Mouse (Mus musculus) lung, embryonic 16.5 days (tissue): ENCODE data around the gene Pex16. TPM values are rescaled to one million over a fixed set of nuclear protein-coding genes. Genes with fewer than 3 reads are reported as not detected.
A peak's percentile ranks its signal among the peaks of the same experiment; 100 is the strongest.

Experiments
- ATAC-seq: fragments of 200-750 bp; cut with Nextera tagmentation; 2 replicates; pipeline ENCODE4 v1.8.0; 2017; ENCODE audit warnings: low read depth, mild to moderate bottlenecking, moderate library complexity
- H3K27ac ChIP-seq: fragments of 300-500 bp; sonication (generic); 2 replicates; pipeline ENCODE4 v1.5.1; 2014; ENCODE audit warnings: mild to moderate bottlenecking, control low read depth, low read length
- H3K27me3 ChIP-seq: fragments of 300-500 bp; sonication (generic); 2 replicates; pipeline ENCODE4 v1.6.1; 2014; ENCODE audit warnings: low read depth, low read length, mixed read lengths; ENCODE audit not compliant: control insufficient read depth, insufficient read depth
- H3K36me3 ChIP-seq: fragments of 300-500 bp; sonication (generic); 2 replicates; pipeline ENCODE4 v1.6.1; 2014; ENCODE audit warnings: low read length; ENCODE audit not compliant: control insufficient read depth, insufficient read depth
- H3K4me1 ChIP-seq: fragments of 300-500 bp; sonication (generic); replicated peaks from 2 replicates; pipeline ENCODE4 v1.6.1; 2014; ENCODE audit warnings: low read length, mixed read lengths; ENCODE audit not compliant: control insufficient read depth, insufficient read depth
- H3K4me2 ChIP-seq: fragments of 300-500 bp; sonication (generic); 2 replicates; pipeline ENCODE4 v1.6.1; 2014; ENCODE audit warnings: low read depth, low read length, control low read depth
- H3K4me3 ChIP-seq: fragments of 300-500 bp; sonication (generic); 2 replicates; pipeline ENCODE4 v1.5.1; 2014; ENCODE audit warnings: mild to moderate bottlenecking, low read length, control low read depth
- H3K9ac ChIP-seq: fragments of 300-500 bp; sonication (generic); 2 replicates; pipeline ENCODE4 v1.6.1; 2014; ENCODE audit warnings: low read length, control low read depth
- H3K9me3 ChIP-seq: fragments of 300-500 bp; sonication (generic); 2 replicates; pipeline ENCODE4 v1.6.1; 2016; ENCODE audit warnings: low read length; ENCODE audit not compliant: control insufficient read depth
- WGBS: fragments of 180-500 bp; shearing (Covaris S2); extraction: QIAGEN DNeasy Blood & Tissue Kit; methylation state at CpG from one replicate; pipeline ENCODE4 v1.1.7; 2014; 5-methylcytosine and 5-hydroxymethylcytosine counted together
- polyA plus RNA-seq: library from polyadenylated mRNA; unstranded; fragments of >200 nt; fragmentation: Nextera tagmentation; extraction: Ambion mirVana; gene quantifications from 2 replicates; pipeline ENCODE4 v1.2.1, GENCODE M21; 2015

Pex16 gene
- polyA plus RNA-seq, 1 experiment from 2014 or later: 22.0 TPM

DNA sequence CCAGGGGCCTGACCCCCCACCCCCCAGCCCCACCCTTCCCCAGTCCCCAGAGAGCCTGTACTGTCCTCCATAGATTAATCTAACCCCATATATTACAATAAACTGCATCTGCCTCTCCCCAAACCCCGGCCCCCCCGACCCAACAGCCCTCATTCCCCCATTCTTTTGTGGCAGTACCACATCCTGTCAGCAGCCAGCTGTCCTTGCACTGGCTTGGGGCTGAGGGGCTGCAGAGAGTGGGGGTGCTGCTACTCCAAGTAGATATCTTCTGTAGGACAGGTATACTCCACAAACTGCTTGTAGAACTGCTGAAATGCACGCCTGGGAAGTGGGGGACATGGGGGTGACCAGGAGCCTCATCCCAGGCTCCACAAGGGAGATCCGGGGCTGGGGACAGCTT lies 9.6 kb downstream of the Pex16 start:
- 72% methylated on average over 4 of the region's 4 CpGs for WGBS

GRCm38 (mm10) chr2:92385113-92386051 lies 10.9 kb downstream of the Pex16 start:
- Histone ChIP-seq H3K36me3 (peaks cover 13% of the 10 kb centered on the region), H3K27ac (no peak overlapping the region), H3K9ac (no peak overlapping the region), H3K4me3 (no peak overlapping the region), H3K4me2 (no peak overlapping the region), H3K9me3 (no peaks in the 10 kb centered on the region), H3K4me1 (peaks cover 15% of the 10 kb centered on the region), H3K27me3 (no peaks in the 10 kb centered on the region)
- ATAC-seq: no peak
- WGBS: 77% methylated on average over 22 of the region's 22 CpGs

More for the DNA sequence above, 9.6 kb downstream of the Pex16 start:
- Histone ChIP-seq H3K4me3 (no peak overlapping the region), H3K36me3 (peaks cover 15% of the 10 kb centered on the region), H3K27me3 (no peaks in the 10 kb centered on the region), H3K27ac (no peak overlapping the region), H3K9ac (no peak overlapping the region), H3K4me2 (no peak overlapping the region), H3K4me1 (peaks cover 9% of the 10 kb centered on the region), H3K9me3 (no peaks in the 10 kb centered on the region)
- no peak for ATAC-seq

GRCm38 (mm10) chr2:92386821-92387570 lies 12.5 kb downstream of the Pex16 start:
- ATAC-seq: no peak
- peaks cover 20% of the 10 kb centered on the region for H3K4me1 ChIP-seq
- 90% methylated on average over 30 of the region's 30 CpGs for WGBS
- H3K4me2 ChIP-seq: no peak overlapping the region
- peaks cover 7% of the 10 kb centered on the region for H3K36me3 ChIP-seq
- H3K9ac ChIP-seq: no peak overlapping the region
- no peaks in the 10 kb centered on the region for H3K27me3 ChIP-seq
- no peak overlapping the region for H3K27ac ChIP-seq
- no peaks in the 10 kb centered on the region for H3K9me3 ChIP-seq
- H3K4me3 ChIP-seq: no peak overlapping the region

DNA sequence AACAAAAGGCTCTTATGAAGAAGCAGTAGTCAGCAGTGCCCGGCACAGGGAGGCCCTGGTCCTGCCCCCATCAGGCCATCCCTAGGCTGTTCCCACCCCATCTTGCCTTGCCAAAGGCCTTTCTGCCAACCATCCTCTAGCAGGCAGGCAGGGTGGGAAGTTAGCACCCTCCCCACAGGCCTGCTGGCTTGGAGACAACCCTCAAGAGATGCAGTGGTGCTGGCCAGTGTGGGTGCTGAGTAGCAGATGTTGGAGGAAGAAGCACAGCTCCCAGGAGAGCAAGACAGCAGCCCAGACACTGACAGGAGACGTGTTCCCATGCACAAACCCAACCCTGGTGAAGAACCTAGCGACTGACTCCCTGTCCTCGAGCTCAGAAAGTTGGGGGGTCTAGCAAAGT lies 13.2 kb downstream of the Pex16 start:
- WGBS: 65% methylated on average over 4 of the region's 4 CpGs
- Histone ChIP-seq H3K36me3 (peaks cover 7% of the 10 kb centered on the region), H3K9me3 (no peaks in the 10 kb centered on the region), H3K27ac (no peak overlapping the region), H3K9ac (no peak overlapping the region), H3K4me1 (peaks cover 26% of the 10 kb centered on the region), H3K27me3 (peaks cover 2% of the 10 kb centered on the region; the same call in 1 of the 2 replicates), H3K4me3 (no peak overlapping the region), H3K4me2 (no peak overlapping the region)
- ATAC-seq: no peak

GRCm38 (mm10) chr2:92388081-92388517 lies 13.6 kb downstream of the Pex16 start:
- no peak overlapping the region for H3K27ac ChIP-seq
- peak overlapping the region; percentile 83 for H3K4me2 ChIP-seq
- peaks cover 2% of the 10 kb centered on the region; the same call in 1 of the 2 replicates for H3K27me3 ChIP-seq
- 45% methylated on average over 3 of the region's 3 CpGs for WGBS
- ATAC-seq: no peak
- no peaks in the 10 kb centered on the region for H3K9me3 ChIP-seq
- peaks cover 5% of the 10 kb centered on the region for H3K36me3 ChIP-seq
- H3K4me3 ChIP-seq: peak overlapping the region; percentile 69
- peaks cover 26% of the 10 kb centered on the region for H3K4me1 ChIP-seq
- no peak overlapping the region; the same call in 1 of the 2 replicates for H3K9ac ChIP-seq

GRCm38 (mm10) chr2:92388891-92389641 lies 14.6 kb downstream of the Pex16 start:
- peak overlapping the region; percentile 69 for H3K9ac ChIP-seq
- peaks cover 5% of the 10 kb centered on the region for H3K36me3 ChIP-seq
- no peaks in the 10 kb centered on the region for H3K9me3 ChIP-seq
- H3K27ac ChIP-seq: peak overlapping the region; percentile 71
- H3K4me1 ChIP-seq: peaks cover 26% of the 10 kb centered on the region
- peak; percentile 88 for ATAC-seq
- peaks cover 2% of the 10 kb centered on the region; the same call in 1 of the 2 replicates for H3K27me3 ChIP-seq
- under 1% methylated on average over 57 of the region's 62 CpGs for WGBS
- H3K4me3 ChIP-seq: peak overlapping the region; percentile 69
- H3K4me2 ChIP-seq: peak overlapping the region; percentile 83

DNA sequence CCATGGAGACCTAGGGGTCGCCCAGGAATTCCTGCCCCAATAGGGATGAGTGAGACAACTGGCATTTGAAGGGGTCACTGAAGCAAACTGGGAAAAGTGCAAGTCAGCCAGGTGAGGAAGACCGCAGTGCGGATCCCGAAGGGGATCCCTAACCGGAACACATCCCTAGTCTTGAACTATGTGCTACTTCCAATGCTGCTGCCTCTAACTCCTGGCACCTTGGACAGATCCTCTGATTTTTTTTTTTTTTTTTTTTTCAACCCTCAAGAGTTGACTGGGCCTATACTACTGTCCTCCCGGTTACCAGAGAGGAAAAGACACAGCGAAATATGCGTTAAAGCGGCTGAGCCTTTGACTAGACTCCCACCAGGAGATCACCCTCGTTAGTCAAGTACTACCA lies 15.2 kb downstream of the Pex16 start:
- Histone ChIP-seq H3K9me3 (no peaks in the 10 kb centered on the region), H3K27me3 (peaks cover 2% of the 10 kb centered on the region; the same call in 1 of the 2 replicates), H3K36me3 (peaks cover 3% of the 10 kb centered on the region), H3K4me1 (peaks cover 26% of the 10 kb centered on the region), H3K27ac (no peak overlapping the region; the same call in 1 of the 2 replicates), H3K9ac (peak overlapping the region; percentile 69), H3K4me3 (peak overlapping the region; percentile 69), H3K4me2 (peak overlapping the region; percentile 83)
- 3% methylated on average over 10 of the region's 10 CpGs for WGBS
- peak; percentile 37; the same call in 1 of the 2 replicates for ATAC-seq

GRCm38 (mm10) chr2:92390206-92390930 lies 15.9 kb downstream of the Pex16 start:
- H3K4me3 ChIP-seq: no peak overlapping the region
- no peak overlapping the region for H3K27ac ChIP-seq
- no peak overlapping the region for H3K4me2 ChIP-seq
- 56% methylated on average over 6 of the region's 6 CpGs for WGBS
- H3K36me3 ChIP-seq: peaks cover 3% of the 10 kb centered on the region; the same call in 1 of the 2 replicates
- H3K27me3 ChIP-seq: peaks cover 2% of the 10 kb centered on the region; the same call in 1 of the 2 replicates
- H3K9me3 ChIP-seq: no peaks in the 10 kb centered on the region
- H3K4me1 ChIP-seq: peaks cover 26% of the 10 kb centered on the region
- no peak for ATAC-seq
- no peak overlapping the region for H3K9ac ChIP-seq
